Mouse (Mus musculus): ENCODE results near the gene Iqck. TPM values are rescaled to one million over a fixed set of nuclear protein-coding genes. Genes with fewer than 3 reads are reported as not detected.

The Iqck gene
- total RNA-seq, 2 experiments from 2014 or later, result 0.44 to 0.64 TPM

- intact Hi-C loops (cut with DNase I), result loop anchor here (5.0 kb wide), 2 partner anchors 82 to 143 kb away; no protein-coding TSS in a partner anchor
- DNase-seq (ENCODE audit: low spot score), result no peak
These were observed 5.9 kb upstream of the Iqck start for GRCm38 (mm10) chr7:118849543-118850250.

GRCm38 (mm10) chr7:118850676-118851290 is 4.8 kb upstream of the Iqck start:
- DNase-seq (ENCODE audit: low spot score), result peak; percentile 33
- intact Hi-C loops (cut with DNase I), result loop anchor here (5.0 kb wide), 2 partner anchors 83 to 142 kb away; no protein-coding TSS in a partner anchor

- intact Hi-C loops (cut with DNase I), result loop anchor here (5.0 kb wide), 2 partner anchors 84 to 141 kb away; no protein-coding TSS in a partner anchor
- no peak for DNase-seq (ENCODE audit: low spot score)
These were observed 4.0 kb upstream of the Iqck start for GRCm38 (mm10) chr7:118851571-118851970.

- no peak for DNase-seq (ENCODE audit: low spot score)
- intact Hi-C loops (cut with DNase I), result loop anchor here (5.0 kb wide), 2 partner anchors 85 to 140 kb away; no protein-coding TSS in a partner anchor
These were observed 2.9 kb upstream of the Iqck start for GRCm38 (mm10) chr7:118852611-118853010.

GRCm38 (mm10) chr7:118854606-118855005 is 946 bp upstream of the Iqck start:
- intact Hi-C loops (cut with DNase I), result loop anchor here (5.0 kb wide), 3 partner anchors 73 to 138 kb away; no protein-coding TSS in a partner anchor
- no peak for DNase-seq (ENCODE audit: low spot score)

- intact Hi-C loops (cut with DNase I), result loop anchor here (5.0 kb wide), 1 partner anchor 71 kb away; no protein-coding TSS in a partner anchor
- no peak for DNase-seq (ENCODE audit: low spot score)
These were observed 339 bp downstream of the Iqck start, which contains the start of gene Knop1 for GRCm38 (mm10) chr7:118855877-118856304. Knop1 (minus strand) TSS chr7:118856254.

- no peak for DNase-seq (ENCODE audit: low spot score)
- intact Hi-C loops (cut with DNase I), result loop anchor here (5.0 kb wide), 1 partner anchor 69 kb away; no protein-coding TSS in a partner anchor
These were observed 3.1 kb downstream of the Iqck start for GRCm38 (mm10) chr7:118858640-118859039.

- DNase-seq (ENCODE audit: low spot score), result no peak
- intact Hi-C loops (cut with DNase I), result no loop called here
These were observed 9.8 kb downstream of the Iqck start for GRCm38 (mm10) chr7:118865362-118865761.

GRCm38 (mm10) chr7:118879466-118880029 is 24.0 kb downstream of the Iqck start:
- no peak for DNase-seq (ENCODE audit: low spot score)
- intact Hi-C loops (cut with DNase I), result no loop called here

- no peak for DNase-seq (ENCODE audit: low spot score)
- intact Hi-C loops (cut with DNase I), result no loop called here
These were observed 28.4 kb downstream of the Iqck start for GRCm38 (mm10) chr7:118883957-118884356.

GRCm38 (mm10) chr7:118884969-118885368 is 29.4 kb downstream of the Iqck start:
- no peak for DNase-seq (ENCODE audit: low spot score)
- intact Hi-C loops (cut with DNase I), result no loop called here

- no peak for DNase-seq (ENCODE audit: low spot score)
- intact Hi-C loops (cut with DNase I), result no loop called here
These were observed 31.9 kb downstream of the Iqck start for GRCm38 (mm10) chr7:118887303-118888055.

- intact Hi-C loops (cut with DNase I), result no loop called here
- DNase-seq (ENCODE audit: low spot score), result no peak
These were observed 33.6 kb downstream of the Iqck start for GRCm38 (mm10) chr7:118889046-118889680.

GRCm38 (mm10) chr7:118895469-118896450 is 40.2 kb downstream of the Iqck start:
- DNase-seq (ENCODE audit: low spot score), result no peak
- intact Hi-C loops (cut with DNase I), result no loop called here

GRCm38 (mm10) chr7:118898063-118898462 is 42.5 kb downstream of the Iqck start:
- intact Hi-C loops (cut with DNase I), result no loop called here
- no peak for DNase-seq (ENCODE audit: low spot score)

- intact Hi-C loops (cut with DNase I), result no loop called here
These were observed 44.5 kb downstream of the Iqck start for GRCm38 (mm10) chr7:118900090-118900489.

GRCm38 (mm10) chr7:118902944-118903343 is 47.4 kb downstream of the Iqck start:
- DNase-seq (ENCODE audit: low spot score), result no peak
- intact Hi-C loops (cut with DNase I), result no loop called here

More at GRCm38 (mm10) chr7:118900090-118900489, 44.5 kb downstream of the Iqck start:
- DNase-seq (ENCODE audit: low spot score), result no peak

GRCm38 (mm10) chr7:118903879-118904278 is 48.3 kb downstream of the Iqck start:
- DNase-seq (ENCODE audit: low spot score), result no peak
- intact Hi-C loops (cut with DNase I), result no loop called here
